Mouse (Mus musculus): ENCODE measurements at regions not wholly inside any gene's neighbourhood (a gene's known extent, or its start where the extent isn't known, plus 50 kb on each side); places are given as distances from the start of the nearest gene placed in this dataset.
"Not testable (repeated sequence)": the region's sequence is repeated elsewhere in the genome, so short reads cannot be mapped to it uniquely, and the experiment has no call there.

GRCm38 (mm10) chr5:51946062-51946461 lies 244.3 kb downstream of the Dhx15 start:
- WGBS (ENCODE audit: insufficient replicate concordance): 73% methylated on average over 3 of the region's 3 CpGs

GRCm38 (mm10) chr5:51941925-51942291 lies 248.4 kb downstream of the Dhx15 start:
- peak; percentile 66; the same call in 1 of the 2 replicates for ATAC-seq (ENCODE audit: low read depth)

More at GRCm38 (mm10) chr5:51946062-51946461, 244.3 kb downstream of the Dhx15 start:
- Histone ChIP-seq H3K4me1 (replicated peaks) (peaks cover 3% of the 10 kb centered on the region), H3K27me3 (no peaks in the 10 kb centered on the region), H3K9me3 (replicated peaks) (no peaks in the 10 kb centered on the region), H3K4me2 (no peak overlapping the region), H3K9ac (no peak overlapping the region), H3K36me3 (no peaks in the 10 kb centered on the region), H3K27ac (no peak overlapping the region), H3K4me3 (replicated peaks) (no peak overlapping the region)
- ATAC-seq (ENCODE audit: low read depth) (no peak), DNase-seq (no peak)

GRCm38 (mm10) chr5:51941255-51941924 lies 248.9 kb downstream of the Dhx15 start:
- Histone ChIP-seq H3K27me3 (no peaks in the 10 kb centered on the region), H3K9ac (no peak overlapping the region), H3K4me2 (peak overlapping the region; percentile 23; the same call in 1 of the 2 replicates), H3K9me3 (replicated peaks) (no peaks in the 10 kb centered on the region), H3K4me1 (replicated peaks) (peaks cover 6% of the 10 kb centered on the region), H3K36me3 (no peaks in the 10 kb centered on the region), H3K4me3 (replicated peaks) (no peak overlapping the region), H3K27ac (no peak overlapping the region)
- DNase-seq (peak; percentile 11), ATAC-seq (ENCODE audit: low read depth) (peak; percentile 77)
- WGBS (ENCODE audit: insufficient replicate concordance): 14% methylated on average over 8 of the region's 8 CpGs

More at GRCm38 (mm10) chr5:51941925-51942291, 248.4 kb downstream of the Dhx15 start:
- peak overlapping the region; percentile 23; the same call in 1 of the 2 replicates for H3K4me2 ChIP-seq
- WGBS (ENCODE audit: insufficient replicate concordance): 21% methylated on average over 4 of the region's 4 CpGs
- not testable (repeated sequence) for H3K4me1 ChIP-seq (replicated peaks); H3K9ac ChIP-seq; H3K9me3 ChIP-seq (replicated peaks); H3K27me3 ChIP-seq; H3K27ac ChIP-seq; H3K4me3 ChIP-seq (replicated peaks); H3K36me3 ChIP-seq
- peak; percentile 3 for DNase-seq

- Histone ChIP-seq H3K9me3 (replicated peaks) (no peaks in the 10 kb centered on the region), H3K4me2 (no peak overlapping the region), H3K4me3 (replicated peaks) (no peak overlapping the region), H3K9ac (no peak overlapping the region), H3K27ac (no peak overlapping the region), H3K36me3 (no peaks in the 10 kb centered on the region), H3K27me3 (no peaks in the 10 kb centered on the region), H3K4me1 (replicated peaks) (peaks cover 6% of the 10 kb centered on the region)
- DNase-seq (no peak), ATAC-seq (ENCODE audit: low read depth) (no peak)
- 67% methylated on average over 6 of the region's 6 CpGs for WGBS (ENCODE audit: insufficient replicate concordance)
Measured at GRCm38 (mm10) chr5:51938845-51939244, 251.5 kb downstream of the Dhx15 start.

- H3K9me3 ChIP-seq (replicated peaks): no peaks in the 10 kb centered on the region
- no peaks in the 10 kb centered on the region for H3K36me3 ChIP-seq
- ATAC-seq (ENCODE audit: low read depth) (no peak), DNase-seq (no peak)
- no peak overlapping the region for H3K4me3 ChIP-seq (replicated peaks)
- peaks cover 6% of the 10 kb centered on the region for H3K4me1 ChIP-seq (replicated peaks)
- no peak overlapping the region for H3K4me2 ChIP-seq
- WGBS (ENCODE audit: insufficient replicate concordance): 57% methylated on average over 6 of the region's 6 CpGs
- H3K27me3 ChIP-seq: no peaks in the 10 kb centered on the region
- H3K9ac ChIP-seq: no peak overlapping the region
- no peak overlapping the region for H3K27ac ChIP-seq
Measured at GRCm38 (mm10) chr5:51937320-51937719, 253.0 kb downstream of the Dhx15 start.

- Histone ChIP-seq H3K4me2 (no peak overlapping the region), H3K9me3 (replicated peaks) (no peaks in the 10 kb centered on the region), H3K27ac (no peak overlapping the region), H3K4me3 (replicated peaks) (no peak overlapping the region), H3K9ac (no peak overlapping the region), H3K4me1 (replicated peaks) (no peaks in the 10 kb centered on the region; the same call in 1 of the 2 replicates), H3K27me3 (no peaks in the 10 kb centered on the region), H3K36me3 (no peaks in the 10 kb centered on the region)
- ATAC-seq (ENCODE audit: low read depth): no peak
- DNase-seq: no peak
- 79% methylated on average over 17 of the region's 17 CpGs for WGBS (ENCODE audit: insufficient replicate concordance)
Measured at GRCm38 (mm10) chr5:51935391-51936354, 254.6 kb downstream of the Dhx15 start.

- no peak for DNase-seq
- 69% methylated on average over 4 of the region's 4 CpGs for WGBS (ENCODE audit: insufficient replicate concordance)
- Histone ChIP-seq H3K36me3 (no peaks in the 10 kb centered on the region), H3K4me2 (no peak overlapping the region), H3K4me1 (replicated peaks) (no peaks in the 10 kb centered on the region), H3K9me3 (replicated peaks) (no peaks in the 10 kb centered on the region), H3K9ac (no peak overlapping the region), H3K27ac (no peak overlapping the region), H3K4me3 (replicated peaks) (no peak overlapping the region), H3K27me3 (no peaks in the 10 kb centered on the region)
- no peak for ATAC-seq (ENCODE audit: low read depth)
Measured at GRCm38 (mm10) chr5:51934910-51935309, 255.4 kb downstream of the Dhx15 start.

- no peak overlapping the region for H3K4me3 ChIP-seq (replicated peaks)
- H3K27ac ChIP-seq: no peak overlapping the region
- no peak overlapping the region for H3K9ac ChIP-seq
- WGBS (ENCODE audit: insufficient replicate concordance): 59% methylated on average over 1 of the region's 1 CpGs
- H3K4me2 ChIP-seq: no peak overlapping the region
- no peak for DNase-seq
- ATAC-seq (ENCODE audit: low read depth): no peak
- no peaks in the 10 kb centered on the region for H3K27me3 ChIP-seq
- H3K4me1 ChIP-seq (replicated peaks): no peaks in the 10 kb centered on the region
- no peaks in the 10 kb centered on the region for H3K9me3 ChIP-seq (replicated peaks)
- no peaks in the 10 kb centered on the region for H3K36me3 ChIP-seq
Measured at GRCm38 (mm10) chr5:51933331-51933730, 257.0 kb downstream of the Dhx15 start.

- DNase-seq: no peak
- Histone ChIP-seq H3K4me1 (replicated peaks) (no peaks in the 10 kb centered on the region), H3K9ac (no peak overlapping the region), H3K4me2 (no peak overlapping the region), H3K9me3 (replicated peaks) (no peaks in the 10 kb centered on the region), H3K27me3 (no peaks in the 10 kb centered on the region), H3K4me3 (replicated peaks) (no peak overlapping the region), H3K27ac (no peak overlapping the region), H3K36me3 (no peaks in the 10 kb centered on the region)
- WGBS (ENCODE audit: insufficient replicate concordance): 70% methylated on average over 3 of the region's 3 CpGs
- no peak for ATAC-seq (ENCODE audit: low read depth)
Measured at GRCm38 (mm10) chr5:51930416-51930815, 259.9 kb downstream of the Dhx15 start.

GRCm38 (mm10) chr5:51928801-51929200 lies 261.5 kb downstream of the Dhx15 start:
- H3K9me3 ChIP-seq (replicated peaks): no peaks in the 10 kb centered on the region
- H3K4me1 ChIP-seq (replicated peaks): no peaks in the 10 kb centered on the region
- DNase-seq: no peak
- no peak overlapping the region for H3K4me3 ChIP-seq (replicated peaks)
- ATAC-seq (ENCODE audit: low read depth): no peak
- WGBS (ENCODE audit: insufficient replicate concordance): 48% methylated on average over 3 of the region's 3 CpGs
- no peak overlapping the region for H3K4me2 ChIP-seq
- H3K27ac ChIP-seq: no peak overlapping the region
- H3K36me3 ChIP-seq: no peaks in the 10 kb centered on the region
- no peak overlapping the region for H3K9ac ChIP-seq
- no peaks in the 10 kb centered on the region for H3K27me3 ChIP-seq

GRCm38 (mm10) chr5:51923417-51923816 lies 266.9 kb downstream of the Dhx15 start:
- Histone ChIP-seq H3K27me3 (no peaks in the 10 kb centered on the region), H3K4me2 (no peak overlapping the region), H3K4me1 (replicated peaks) (no peaks in the 10 kb centered on the region), H3K9me3 (replicated peaks) (no peaks in the 10 kb centered on the region), H3K27ac (no peak overlapping the region), H3K4me3 (replicated peaks) (no peak overlapping the region), H3K9ac (no peak overlapping the region), H3K36me3 (no peaks in the 10 kb centered on the region)
- ATAC-seq (ENCODE audit: low read depth) (no peak), DNase-seq (no peak)
- WGBS (ENCODE audit: insufficient replicate concordance): 59% methylated on average over 7 of the region's 7 CpGs

All from liver, embryonic 13.5 days (tissue).